Mouse (Mus musculus) stomach, postnatal 0 days (tissue): ENCODE results near the gene Elmod2.

Experiments
- CTCF ChIP-seq: IDR thresholded peaks from 2 replicates; pipeline ENCODE4 v1.5.1; 2016; ENCODE audit warnings: antibody characterized with exemption, low read depth, mild to moderate bottlenecking, moderate library complexity
- EP300 ChIP-seq: optimal IDR thresholded peaks from 2 replicates; pipeline ENCODE3; 2016; ENCODE audit warnings: antibody characterized with exemption

GRCm38 (mm10) chr8:83322374-83322773 lies 9.9 kb downstream of the Elmod2 start:
- TF ChIP-seq EP300 (no peak), CTCF (no peak)
